Mouse (Mus musculus) heart, adult 2 months (tissue): ENCODE measurements around the gene Zfp128.

ENCODE experiments used
- CTCF ChIP-seq: fragments of 200-600 bp; IDR thresholded peaks from 2 replicates; pipeline ENCODE4 v1.8.1; 2022; ENCODE audit warnings: antibody characterized with exemption, mild to moderate bottlenecking, moderate library complexity
- EP300 ChIP-seq: fragments of 200-500 bp; IDR thresholded peaks from 2 replicates; pipeline ENCODE4 v1.6.1; 2011; ENCODE audit warnings: low read depth, low read length, control low read depth; ENCODE audit not compliant: insufficient read depth

DNA sequence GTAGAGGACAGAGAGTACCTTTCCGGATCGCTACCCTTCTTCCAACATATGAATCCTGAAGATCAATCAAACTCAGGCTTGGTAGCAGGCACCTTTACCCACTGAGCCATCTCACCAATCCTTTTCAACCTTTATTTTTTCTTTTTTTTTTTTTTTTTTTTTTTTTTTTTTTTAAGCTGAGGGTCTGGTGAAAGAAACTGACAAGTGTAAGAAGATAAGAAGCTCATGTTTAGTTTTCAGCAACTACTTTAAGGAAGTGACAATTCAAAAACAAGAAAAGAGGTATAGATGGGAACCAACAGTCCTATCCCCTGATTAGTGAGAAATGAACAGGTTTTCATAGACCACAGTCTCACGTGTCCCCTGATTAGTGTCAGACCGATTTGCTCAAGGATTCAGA, 45.2 kb upstream of the Zfp128 start:
- TF ChIP-seq CTCF, result no peak
- no peak for TF ChIP-seq EP300
